Mouse (Mus musculus) myocyte (in vitro differentiated cells): Measurements from ENCODE around the gene Rnf114. TPM values are rescaled to one million over a fixed set of nuclear protein-coding genes. Genes with fewer than 3 reads are reported as not detected.
A peak's percentile ranks its signal among the peaks of the same experiment; 100 is the strongest.

ENCODE experiments used
- H3K27me3 ChIP-seq: one replicate; pipeline ENCODE4 v1.6.1; 2011; ENCODE audit not compliant: control insufficient read depth, insufficient read depth, insufficient read length
- H3K36me3 ChIP-seq: one replicate; pipeline ENCODE4 v1.6.1; 2011; ENCODE audit not compliant: control insufficient read depth, insufficient read depth
- H3K4me2 ChIP-seq: one replicate; pipeline ENCODE4 v1.6.1; 2011; ENCODE audit warnings: low read depth, control low read depth
- H3K4me3 ChIP-seq: one replicate; pipeline ENCODE4 v1.5.1; 2011; ENCODE audit warnings: mild to moderate bottlenecking, control low read depth, moderate library complexity
- H3K79me2 ChIP-seq: one replicate; pipeline ENCODE4 v1.6.1; 2011; ENCODE audit not compliant: control insufficient read depth, insufficient read depth
- H3ac ChIP-seq: one replicate; pipeline ENCODE4 v1.6.1; 2011; ENCODE audit not compliant: control insufficient read depth, insufficient read length
- CEBPB ChIP-seq: IDR thresholded peaks from 2 replicates; pipeline ENCODE4 v1.6.1; 2011; ENCODE audit warnings: mild to moderate bottlenecking, moderate library complexity; ENCODE audit not compliant: poor library complexity, insufficient read depth, severe bottlenecking
- E2F4 ChIP-seq: IDR thresholded peaks from one replicate; pipeline ENCODE4 v1.6.1; 2011; ENCODE audit warnings: mild to moderate bottlenecking, control low read depth, moderate library complexity; ENCODE audit not compliant: insufficient read depth
- MAX ChIP-seq: IDR thresholded peaks from one replicate; pipeline ENCODE4 v1.6.1; 2011; ENCODE audit warnings: low read depth, mild to moderate bottlenecking, control low read depth
- MYOD1 ChIP-seq, 3 experiments: IDR thresholded peaks; one replicate each; pipeline ENCODE4 v1.6.1; 2011; ENCODE audit warnings: control low read depth in 2 of 3, low read depth in 2 of 3, mild to moderate bottlenecking in 2 of 3, moderate library complexity in 1 of 3; ENCODE audit not compliant: insufficient read length in 2 of 3, control insufficient read depth in 1 of 3
- MYOG ChIP-seq, 3 experiments: IDR thresholded peaks; one replicate each; pipeline ENCODE4 v1.6.1; 2011; ENCODE audit warnings: control low read depth in 2 of 3, low read depth in 2 of 3, mild to moderate bottlenecking in 2 of 3; ENCODE audit not compliant: insufficient read length in 2 of 3, control insufficient read depth in 1 of 3, insufficient read depth in 1 of 3
- POLR2A ChIP-seq: IDR thresholded peaks from one replicate; pipeline ENCODE4 v1.6.1; 2011; ENCODE audit warnings: low read depth, mild to moderate bottlenecking, control low read depth, moderate library complexity; ENCODE audit not compliant: insufficient read length
- POLR2AphosphoS2 ChIP-seq: IDR thresholded peaks from one replicate; pipeline ENCODE4 v1.6.1; 2011; ENCODE audit warnings: low read depth, control low read depth; ENCODE audit not compliant: insufficient read length
- REST ChIP-seq: IDR thresholded peaks from one replicate; pipeline ENCODE4 v1.6.1; 2011; ENCODE audit warnings: mild to moderate bottlenecking, control low read depth, moderate library complexity; ENCODE audit not compliant: insufficient read depth, insufficient read length
- SRF ChIP-seq: IDR thresholded peaks from one replicate; pipeline ENCODE4 v1.6.1; 2011; ENCODE audit warnings: low read depth; ENCODE audit not compliant: control insufficient read depth, insufficient read length
- TCF12 ChIP-seq: IDR thresholded peaks from one replicate; pipeline ENCODE4 v1.6.1; 2011; ENCODE audit warnings: mild to moderate bottlenecking, control low read depth; ENCODE audit not compliant: poor library complexity, insufficient read depth, severe bottlenecking
- TCF3 ChIP-seq: IDR thresholded peaks from one replicate; pipeline ENCODE4 v1.6.1; 2011; ENCODE audit warnings: low read depth, control low read depth; ENCODE audit not compliant: insufficient read length
- USF1 ChIP-seq: IDR thresholded peaks from one replicate; pipeline ENCODE4 v1.6.1; 2011; ENCODE audit warnings: low read depth, mild to moderate bottlenecking, control low read depth, moderate library complexity
- polyA plus RNA-seq: library from polyadenylated mRNA; unstranded; fragments of >200 nt; fragmentation: generic; extraction: Trizol; gene quantifications from one replicate; pipeline ENCODE4 v1.2.1, GENCODE M21; 2012; ENCODE audit warnings: missing spikeins

Gene Rnf114
- polyA plus RNA-seq, 1 experiment, result 40.9 TPM

DNA sequence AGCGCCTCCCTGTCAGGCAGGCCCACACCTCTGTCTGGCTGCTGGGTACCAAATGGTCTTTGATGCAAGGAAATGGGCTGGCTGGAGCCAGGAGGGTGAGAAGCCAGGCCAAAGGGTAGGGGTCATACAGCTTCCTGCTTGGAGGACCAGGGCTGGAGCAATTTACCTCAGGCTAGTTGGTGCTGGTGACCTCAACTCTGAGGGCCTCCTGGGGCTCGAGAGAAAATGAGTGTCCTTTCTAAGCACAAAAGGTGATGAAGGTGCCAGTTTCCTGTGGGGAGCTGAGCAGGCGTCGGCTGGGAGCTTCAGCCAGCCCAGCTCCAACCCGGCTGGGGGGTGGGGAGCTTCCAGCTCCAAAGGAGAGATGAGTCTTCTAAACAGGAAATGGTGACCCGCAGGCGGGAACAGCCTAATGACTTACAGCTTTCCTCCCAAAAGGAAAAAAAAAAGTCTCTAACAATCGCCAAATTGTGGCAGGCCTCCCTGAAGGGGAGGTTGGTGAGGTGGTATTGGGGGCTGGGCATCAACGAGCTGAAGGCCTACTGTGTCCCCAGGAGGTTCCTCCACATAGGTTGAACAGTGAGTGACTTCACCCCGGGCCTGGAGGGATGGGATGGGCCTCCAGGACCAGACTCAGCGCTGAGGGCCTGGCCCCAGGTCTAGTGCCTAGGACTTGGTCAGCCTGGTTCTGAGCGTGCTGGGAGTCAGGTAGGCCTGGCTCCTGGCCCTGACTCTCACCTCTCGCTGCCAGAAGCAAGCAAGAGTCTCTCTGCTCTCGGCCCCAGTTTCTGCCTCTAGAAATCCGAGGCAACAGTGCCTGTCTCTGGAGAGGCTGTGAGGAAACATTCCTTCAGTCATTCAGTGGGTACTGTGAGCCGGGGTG lies 50.9 kb downstream of the Rnf114 start:
- no peaks in the 10 kb centered on the region for H3K27me3 ChIP-seq
- H3K4me2 ChIP-seq, result peak overlapping the region; percentile 98
- H3K36me3 ChIP-seq, result no peaks in the 10 kb centered on the region
- no peak for TF ChIP-seq TCF3
- TF ChIP-seq POLR2A, result peak; percentile 37
- no peak for TF ChIP-seq SRF
- TF ChIP-seq USF1, result no peak
- TF ChIP-seq MYOG (IDR thresholded peaks at IDR 0.05; ENCODE audit: control insufficient read depth in 1 of 3, insufficient read depth in 1 of 3, insufficient read length in 2 of 3, low read depth in 2 of 3), result no peak
- TF ChIP-seq MYOD1 (IDR thresholded peaks at IDR 0.05; ENCODE audit: control insufficient read depth in 1 of 3, insufficient read length in 2 of 3, low read depth in 2 of 3), result no peak
- TF ChIP-seq E2F4, result no peak
- no peak for TF ChIP-seq TCF12
- peak; percentile 8 for TF ChIP-seq POLR2AphosphoS2
- H3ac ChIP-seq, result no peak overlapping the region
- peak overlapping the region; percentile 59 for H3K4me3 ChIP-seq
- peaks cover 33% of the 10 kb centered on the region for H3K79me2 ChIP-seq

- TF ChIP-seq MYOD1 (IDR thresholded peaks at IDR 0.05; ENCODE audit: control insufficient read depth in 1 of 3, insufficient read length in 2 of 3, low read depth in 2 of 3) (no peak), POLR2AphosphoS2 (peak; percentile 53)
- Histone ChIP-seq H3ac (no peak overlapping the region), H3K79me2 (peaks cover 27% of the 10 kb centered on the region), H3K4me3 (peak overlapping the region; percentile 59), H3K36me3 (no peaks in the 10 kb centered on the region), H3K4me2 (peak overlapping the region; percentile 98), H3K27me3 (no peaks in the 10 kb centered on the region)
Observed at GRCm38 (mm10) chr2:167544004-167544356, 51.5 kb downstream of the Rnf114 start.

DNA sequence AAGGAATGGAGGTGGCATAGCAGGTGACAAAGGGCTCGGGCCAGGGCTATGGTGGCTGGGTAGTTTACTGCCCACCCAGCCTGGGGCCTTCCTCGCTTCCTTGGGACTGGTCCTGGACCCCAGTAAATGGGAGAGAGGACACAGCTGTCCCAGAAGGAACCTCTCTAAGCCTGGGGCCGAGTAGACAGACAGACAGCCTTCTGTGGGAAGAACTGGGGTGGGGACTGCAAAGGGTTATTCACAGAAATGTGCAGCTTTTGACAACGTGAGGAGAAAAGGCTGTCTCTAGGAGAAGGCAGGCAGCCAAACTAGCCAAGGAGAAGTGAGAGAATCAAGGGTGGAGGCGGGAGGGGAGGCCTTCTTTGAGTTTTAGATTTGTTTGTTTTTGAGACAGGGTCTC lies 52.0 kb downstream of the Rnf114 start:
- peak overlapping the region; percentile 59 for H3K4me3 ChIP-seq
- no peak for TF ChIP-seq REST
- no peak for TF ChIP-seq POLR2A
- no peak for TF ChIP-seq SRF
- no peak for TF ChIP-seq USF1
- no peak for TF ChIP-seq TCF12
- H3K27me3 ChIP-seq, result no peaks in the 10 kb centered on the region
- H3K79me2 ChIP-seq, result peaks cover 22% of the 10 kb centered on the region
- H3ac ChIP-seq, result no peak overlapping the region
- H3K4me2 ChIP-seq, result peak overlapping the region; percentile 98
- H3K36me3 ChIP-seq, result no peaks in the 10 kb centered on the region

DNA sequence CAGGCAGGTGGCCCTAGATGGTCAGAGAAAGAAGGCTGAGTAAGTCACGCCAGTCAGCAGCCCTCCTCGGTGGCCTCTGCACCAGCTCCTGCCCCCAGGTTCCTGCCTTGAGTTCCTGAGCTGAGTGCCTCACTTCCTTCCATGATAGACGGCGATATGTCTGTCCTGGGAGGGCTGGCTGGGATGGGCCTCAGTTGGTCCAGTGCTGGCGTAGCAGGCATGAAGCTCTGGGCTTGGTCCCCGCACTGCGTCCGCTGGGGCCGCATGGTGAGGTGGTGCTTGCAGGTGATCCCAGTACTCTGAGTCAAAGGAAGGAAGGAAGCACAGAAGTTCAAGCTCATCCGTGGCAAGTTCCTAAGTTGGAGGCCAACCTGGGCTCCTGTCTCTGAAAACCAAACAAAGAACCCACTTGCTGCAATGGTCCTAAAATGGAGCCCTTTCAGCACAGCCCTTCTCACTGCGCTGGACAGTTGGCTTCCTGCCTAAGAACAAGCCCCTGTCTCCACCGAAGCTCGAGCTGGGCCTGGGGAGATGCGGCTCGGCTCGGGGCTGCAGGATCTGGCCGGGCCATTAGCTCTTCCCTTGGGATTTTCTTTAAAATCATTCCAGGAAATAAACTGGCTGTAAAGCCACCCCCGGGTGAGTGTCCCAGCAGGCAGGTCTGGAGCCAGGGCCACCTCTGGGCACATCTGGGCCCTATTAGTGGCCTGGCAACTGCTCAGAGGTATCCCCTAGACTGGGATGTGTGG lies 54.2 kb downstream of the Rnf114 start:
- no peaks in the 10 kb centered on the region for H3K36me3 ChIP-seq
- TF ChIP-seq TCF12 (no peak), POLR2A (no peak), USF1 (no peak), SRF (no peak), MYOD1 (IDR thresholded peaks at IDR 0.05; ENCODE audit: control insufficient read depth in 1 of 3, insufficient read length in 2 of 3, low read depth in 2 of 3) (no peak), POLR2AphosphoS2 (no peak), E2F4 (no peak), CEBPB (no peak), MYOG (IDR thresholded peaks at IDR 0.05; ENCODE audit: control insufficient read depth in 1 of 3, insufficient read depth in 1 of 3, insufficient read length in 2 of 3, low read depth in 2 of 3) (no peak), MAX (no peak), TCF3 (no peak), REST (no peak)
- H3K79me2 ChIP-seq, result peaks cover under 1% of the 10 kb centered on the region
- no peak overlapping the region for H3ac ChIP-seq
- H3K4me2 ChIP-seq, result no peak overlapping the region
- H3K27me3 ChIP-seq, result no peaks in the 10 kb centered on the region
- no peak overlapping the region for H3K4me3 ChIP-seq

DNA sequence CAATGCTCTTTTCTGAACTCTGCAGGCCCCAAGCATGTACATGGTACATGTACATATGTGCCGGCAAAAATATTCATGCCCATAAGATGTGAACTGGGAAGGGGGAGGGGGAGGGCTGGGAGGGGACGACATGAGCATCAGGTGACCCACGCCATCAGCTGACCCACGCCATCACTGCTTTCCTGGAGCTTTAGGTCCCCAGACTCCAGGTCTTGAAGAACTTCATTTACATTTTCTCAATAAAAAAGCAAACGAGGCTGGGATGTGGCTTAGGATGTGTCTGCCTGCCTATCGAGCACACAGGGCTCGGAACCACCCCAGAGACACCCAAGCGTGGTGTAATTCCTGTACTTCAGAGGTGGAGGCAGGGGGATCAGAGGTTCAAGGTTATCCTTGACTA lies 55.0 kb downstream of the Rnf114 start:
- Histone ChIP-seq H3K4me3 (no peak overlapping the region), H3K4me2 (no peak overlapping the region), H3K79me2 (no peaks in the 10 kb centered on the region), H3K36me3 (no peaks in the 10 kb centered on the region), H3K27me3 (no peaks in the 10 kb centered on the region), H3ac (no peak overlapping the region)
- TF ChIP-seq USF1 (no peak), MYOD1 (IDR thresholded peaks at IDR 0.05; ENCODE audit: control insufficient read depth in 1 of 3, insufficient read length in 2 of 3, low read depth in 2 of 3) (no peak), POLR2A (no peak), TCF12 (no peak), TCF3 (no peak), REST (no peak), E2F4 (no peak)
